Mouse (Mus musculus) Patski (cell line): ENCODE data around the gene Rhebl1. TPM values are rescaled to one million over a fixed set of nuclear protein-coding genes. Genes with fewer than 3 reads are reported as not detected.

Source experiments
- ATAC-seq: fragments of 100-300 bp; one replicate; pipeline ENCODE4 v1.8.0; 2021
- CTCF ChIA-PET: fragments of 350-600 bp; sonication (Branson Sonifier 250); formaldehyde crosslinking; loops from one replicate; lab custom pipeline; 2022; ENCODE audit warnings: inconsistent platforms; lab: Charles Lee
- POLR2A ChIA-PET: fragments of 350-600 bp; sonication (Branson Sonifier 250); formaldehyde crosslinking; loops from one replicate; lab custom pipeline; 2022; ENCODE audit warnings: antibody characterized with exemption, inconsistent platforms; lab: Charles Lee
- DNase-seq: peaks from one replicate; pipeline ENCODE4 v3.0.0-alpha.2; 2011; ENCODE audit warnings: low read depth, low spot score
- H3K27me3 ChIP-seq: fragments of 371-371 bp; one replicate; pipeline ENCODE4 v1.5.1; 2021
- CTCF ChIP-seq: fragments of 100-300 bp; IDR thresholded peaks from one replicate; pipeline ENCODE4 v1.5.1; 2021
- in situ Hi-C: fragments of 300-500 bp; cut with MboI; formaldehyde crosslinking; loops from 3 replicates; pipeline ENCODE4 v1.11.1; 2018; ENCODE audit warnings: low pct_unique_long_range_greater_than_20kb, mixed read lengths
- polyA plus RNA-seq: library from polyadenylated mRNA; unstranded; gene quantifications from one replicate; pipeline ENCODE4 v1.2.3, GENCODE M21; 2021

Gene Rhebl1
- polyA plus RNA-seq, 1 experiment from 2014 or later, result 17.0 TPM

DNA sequence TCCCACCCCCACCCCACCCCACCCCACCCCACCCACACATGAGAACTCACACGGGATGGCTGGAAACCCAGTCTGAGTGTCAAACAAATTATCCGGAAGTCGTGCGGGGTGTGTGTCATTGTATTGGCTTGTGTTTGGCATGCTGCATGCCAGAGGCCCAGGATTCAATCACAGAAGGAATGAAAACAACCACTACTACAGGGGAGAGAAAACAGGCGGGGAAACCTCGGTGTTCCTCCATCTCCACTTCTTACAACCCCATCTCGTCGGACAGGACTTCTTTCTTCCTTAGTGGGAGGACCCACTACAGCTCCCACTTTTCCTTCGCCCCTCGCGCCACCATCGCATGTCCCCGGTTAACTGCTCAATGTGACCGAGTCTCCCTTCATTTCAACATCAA is 22.8 kb upstream of the Rhebl1 start:
- H3K27me3 ChIP-seq, result no peaks in the 10 kb centered on the region
- in situ Hi-C loops, result no loop called here
- ATAC-seq (no peak), DNase-seq (no peak)
- ChIA-PET CTCF (no interaction called here), POLR2A (interaction anchor here (0.6 to 2.1 kb wide), 3 partner anchors 17 to 45 kb away, joined by 3 to 7 read pairs (median 6); partner anchors contain the start of genes Kmt2d and Tuba1b)
- no peak for TF ChIP-seq CTCF

DNA sequence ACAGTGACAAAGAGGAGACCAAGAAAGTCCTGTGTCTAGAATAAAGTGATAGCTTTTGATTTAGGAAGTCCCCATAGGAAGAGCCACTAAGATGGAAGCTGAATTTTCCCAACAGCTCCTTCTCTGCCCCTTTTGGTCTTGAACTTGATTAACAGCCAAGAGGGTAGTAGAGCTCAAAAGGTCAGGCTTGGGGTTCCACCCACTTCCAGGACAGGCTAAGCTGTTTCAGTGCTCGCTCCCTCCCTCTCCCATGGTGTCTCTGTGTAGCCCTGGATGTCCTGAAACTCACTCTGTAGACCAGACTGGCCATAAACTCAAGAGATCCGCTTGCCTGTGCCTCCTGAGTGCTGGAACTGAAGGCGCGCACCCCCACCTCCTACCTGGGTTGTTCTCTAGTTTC is 21.7 kb upstream of the Rhebl1 start:
- no peaks in the 10 kb centered on the region for H3K27me3 ChIP-seq
- TF ChIP-seq CTCF, result no peak
- DNase-seq (no peak), ATAC-seq (no peak)
- CTCF ChIA-PET, result interaction anchor here (0.8 to 2.4 kb wide), 8 partner anchors 9 to 133 kb away, joined by 3 to 11 read pairs (median 4); no protein-coding TSS in a partner anchor
- POLR2A ChIA-PET, result interaction anchor here (1.1 to 1.5 kb wide), 2 partner anchors 15 to 44 kb away, joined by 3 to 4 read pairs; no protein-coding TSS in a partner anchor
- in situ Hi-C loops, result no loop called here

DNA sequence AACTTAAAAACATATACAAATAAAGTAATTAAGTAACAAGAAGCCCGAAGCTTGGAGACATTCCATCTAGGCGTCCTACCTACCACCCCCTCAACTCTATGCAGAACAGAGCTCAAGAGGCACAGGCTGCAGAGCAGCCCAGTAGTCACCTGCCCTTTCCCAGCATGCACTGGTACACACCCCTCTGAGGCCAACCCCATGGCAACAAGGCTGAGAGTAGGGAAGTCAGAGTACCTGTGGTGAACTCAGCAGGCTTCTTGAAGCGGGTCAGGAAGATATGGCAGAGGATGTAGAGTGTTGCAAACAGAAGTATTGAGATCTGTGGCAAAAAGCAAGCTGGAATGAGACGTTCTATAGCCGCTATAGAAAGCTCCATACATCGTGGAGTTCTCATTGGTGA is 20.6 kb upstream of the Rhebl1 start:
- no peak for ATAC-seq
- no peak for TF ChIP-seq CTCF
- H3K27me3 ChIP-seq, result no peaks in the 10 kb centered on the region
- ChIA-PET CTCF (interaction anchor here (1.0 to 2.4 kb wide), 5 partner anchors 10 to 36 kb away, joined by 3 to 11 read pairs (median 6); no protein-coding TSS in a partner anchor), POLR2A (interaction anchor here (0.7 to 1.5 kb wide), 2 partner anchors 14 to 31 kb away, joined by 3 to 4 read pairs; no protein-coding TSS in a partner anchor)
- in situ Hi-C loops, result no loop called here
- DNase-seq, result no peak

GRCm38 (mm10) chr15:98904692-98905091 is 10.4 kb upstream of the Rhebl1 start:
- in situ Hi-C loops, result no loop called here
- no peaks in the 10 kb centered on the region for H3K27me3 ChIP-seq
- POLR2A ChIA-PET, result interaction anchor here (0.8 kb wide), 1 partner anchor 48 kb away, joined by 3 read pairs; no protein-coding TSS in a partner anchor
- ATAC-seq (no peak), DNase-seq (no peak)
- CTCF ChIA-PET, result interaction anchor here (1.0 to 2.3 kb wide), 3 partner anchors 10 to 24 kb away, joined by 4 to 11 read pairs (median 11); no protein-coding TSS in a partner anchor
- no peak for TF ChIP-seq CTCF

DNA sequence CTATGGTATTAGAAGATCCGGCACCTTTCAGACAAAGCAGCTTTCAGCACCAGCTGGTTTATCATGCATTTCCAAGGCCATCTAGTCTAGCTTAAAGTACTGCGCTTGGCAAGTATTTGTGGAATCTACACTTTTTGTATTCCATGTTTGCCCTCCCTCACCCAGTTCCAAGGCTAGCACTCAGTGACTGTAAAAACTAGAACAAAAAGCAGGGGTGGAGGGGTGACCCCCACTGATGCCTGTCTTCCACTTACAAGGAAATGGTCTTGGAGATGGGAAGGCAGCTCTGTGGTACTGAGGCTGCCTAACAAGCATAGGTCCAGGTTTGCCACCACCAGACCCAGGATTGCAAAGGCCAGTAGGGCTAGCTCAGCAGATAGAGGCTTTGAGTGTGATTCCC is 8.3 kb upstream of the Rhebl1 start:
- no peak for ATAC-seq
- DNase-seq, result no peak
- no peaks in the 10 kb centered on the region for H3K27me3 ChIP-seq
- no peak for TF ChIP-seq CTCF
- in situ Hi-C loops, result no loop called here
- ChIA-PET CTCF (interaction anchor here (0.8 to 1.4 kb wide), 4 partner anchors 13 to 99 kb away, joined by 3 read pairs; no protein-coding TSS in a partner anchor), POLR2A (no interaction called here)

DNA sequence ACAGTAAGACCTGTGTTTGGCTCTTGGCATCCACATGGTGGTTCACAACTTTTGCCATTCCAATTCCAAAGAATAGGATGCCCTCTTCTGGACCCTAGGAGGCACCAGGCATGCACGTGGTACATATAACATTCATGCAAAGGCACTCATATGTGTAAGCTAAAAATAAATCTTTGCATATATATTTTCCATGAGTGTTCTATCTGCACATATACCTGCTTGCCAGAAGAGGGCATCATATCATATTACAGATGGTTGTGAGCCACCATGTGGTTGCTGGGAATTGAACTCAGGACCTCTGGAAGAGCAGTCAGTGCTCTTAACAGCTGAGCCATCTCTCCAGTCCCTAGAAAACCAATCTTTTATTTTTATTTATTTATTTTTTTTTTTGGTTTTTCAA is 7.2 kb upstream of the Rhebl1 start:
- ChIA-PET POLR2A (interaction anchor here (1.4 kb wide), 1 partner anchor 14 kb away, joined by 3 read pairs; no protein-coding TSS in a partner anchor), CTCF (interaction anchor here (1.0 to 1.4 kb wide), 4 partner anchors 10 to 100 kb away, joined by 3 to 10 read pairs (median 4); no protein-coding TSS in a partner anchor)
- H3K27me3 ChIP-seq, result no peaks in the 10 kb centered on the region
- TF ChIP-seq CTCF, result no peak
- DNase-seq (no peak), ATAC-seq (no peak)
- in situ Hi-C loops, result no loop called here

GRCm38 (mm10) chr15:98897928-98898800 is 3.8 kb upstream of the Rhebl1 start, which contains the start of gene Dhh:
Dhh (minus strand) TSS chr15:98898540.
- TF ChIP-seq CTCF, result no peak
- H3K27me3 ChIP-seq, result no peaks in the 10 kb centered on the region
- ATAC-seq (no peak), DNase-seq (no peak)
- ChIA-PET CTCF (no interaction called here), POLR2A (no interaction called here)
- in situ Hi-C loops, result no loop called here

- no peak for ATAC-seq
- TF ChIP-seq CTCF, result no peak
Measured at GRCm38 (mm10) chr15:98897495-98897894, 3.2 kb upstream of the Rhebl1 start.

GRCm38 (mm10) chr15:98895635-98896589 is 1.6 kb upstream of the Rhebl1 start:
- DNase-seq (no peak), ATAC-seq (no peak)
- H3K27me3 ChIP-seq, result no peaks in the 10 kb centered on the region
- CTCF ChIA-PET, result no interaction called here
- in situ Hi-C loops, result no loop called here
- TF ChIP-seq CTCF, result no peak
- POLR2A ChIA-PET, result no interaction called here

More at GRCm38 (mm10) chr15:98897495-98897894, 3.2 kb upstream of the Rhebl1 start:
- H3K27me3 ChIP-seq, result no peaks in the 10 kb centered on the region
- in situ Hi-C loops, result no loop called here
- no peak for DNase-seq
- CTCF ChIA-PET, result no interaction called here
- POLR2A ChIA-PET, result no interaction called here
